Mouse (Mus musculus): ENCODE measurements at regions not wholly inside any gene's neighbourhood (a gene's known extent, or its start where the extent isn't known, plus 50 kb on each side); places are given as distances from the start of the nearest gene placed in this dataset.

GRCm38 (mm10) chr6:71012436-71012822 lies 56.1 kb downstream of the Foxi3 start:
- ATAC-seq (ENCODE audit: low FRiP score): peak; percentile 39; the same call in 1 of the 2 replicates
- 12% methylated on average over 9 of the region's 9 CpGs for WGBS
- Histone ChIP-seq H3K4me1 (peaks cover 10% of the 10 kb centered on the region), H3K4me2 (peak overlapping the region; percentile 93), H3K4me3 (replicated peaks) (peak overlapping the region; percentile 51), H3K9me3 (replicated peaks) (no peaks in the 10 kb centered on the region), H3K27ac (replicated peaks) (no peak overlapping the region), H3K27me3 (replicated peaks) (peaks cover 8% of the 10 kb centered on the region), H3K36me3 (no peaks in the 10 kb centered on the region), H3K9ac (replicated peaks) (peak overlapping the region; percentile 37; the same call in 1 of the 2 replicates)

GRCm38 (mm10) chr6:71012823-71013461 lies 56.6 kb downstream of the Foxi3 start:
- Histone ChIP-seq H3K36me3 (no peaks in the 10 kb centered on the region), H3K9ac (replicated peaks) (peak overlapping the region; percentile 70), H3K4me2 (peak overlapping the region; percentile 93), H3K27ac (replicated peaks) (peak overlapping the region; percentile 75), H3K27me3 (replicated peaks) (peaks cover 8% of the 10 kb centered on the region), H3K4me1 (peaks cover 10% of the 10 kb centered on the region), H3K9me3 (replicated peaks) (no peaks in the 10 kb centered on the region), H3K4me3 (replicated peaks) (peak overlapping the region; percentile 51)
- under 1% methylated on average over 38 of the region's 38 CpGs for WGBS
- ATAC-seq (ENCODE audit: low FRiP score): peak; percentile 99

- ATAC-seq (ENCODE audit: low FRiP score): no peak
- 15% methylated on average over 1 of the region's 1 CpGs for WGBS
- no peak overlapping the region for H3K4me3 ChIP-seq (replicated peaks)
- H3K36me3 ChIP-seq: no peaks in the 10 kb centered on the region
- H3K9ac ChIP-seq (replicated peaks): no peak overlapping the region
- H3K4me1 ChIP-seq: peaks cover 10% of the 10 kb centered on the region
- H3K27ac ChIP-seq (replicated peaks): no peak overlapping the region
- no peak overlapping the region for H3K4me2 ChIP-seq
- no peaks in the 10 kb centered on the region for H3K9me3 ChIP-seq (replicated peaks)
- peaks cover 8% of the 10 kb centered on the region; the same call in 1 of the 2 replicates for H3K27me3 ChIP-seq (replicated peaks)
Observed at GRCm38 (mm10) chr6:71016388-71016787, 60.1 kb downstream of the Foxi3 start.

- Histone ChIP-seq H3K27me3 (replicated peaks) (no peaks in the 10 kb centered on the region), H3K27ac (replicated peaks) (no peak overlapping the region), H3K4me1 (no peaks in the 10 kb centered on the region), H3K4me3 (replicated peaks) (no peak overlapping the region), H3K36me3 (no peaks in the 10 kb centered on the region), H3K9me3 (replicated peaks) (no peaks in the 10 kb centered on the region), H3K4me2 (no peak overlapping the region), H3K9ac (replicated peaks) (no peak overlapping the region)
- 19% methylated on average over 9 of the region's 9 CpGs for WGBS
- no peak for ATAC-seq (ENCODE audit: low FRiP score)
Observed at GRCm38 (mm10) chr6:71021353-71021752, 65.0 kb downstream of the Foxi3 start.

- Histone ChIP-seq H3K4me3 (replicated peaks) (no peak overlapping the region), H3K4me1 (no peaks in the 10 kb centered on the region), H3K27ac (replicated peaks) (no peak overlapping the region), H3K27me3 (replicated peaks) (no peaks in the 10 kb centered on the region), H3K9me3 (replicated peaks) (no peaks in the 10 kb centered on the region), H3K9ac (replicated peaks) (no peak overlapping the region), H3K36me3 (no peaks in the 10 kb centered on the region), H3K4me2 (no peak overlapping the region)
- ATAC-seq (ENCODE audit: low FRiP score): no peak
- 87% methylated on average over 4 of the region's 4 CpGs for WGBS
Observed at GRCm38 (mm10) chr6:71025472-71025871, 69.1 kb downstream of the Foxi3 start.

- Histone ChIP-seq H3K36me3 (no peaks in the 10 kb centered on the region), H3K27me3 (replicated peaks) (no peaks in the 10 kb centered on the region), H3K4me1 (no peaks in the 10 kb centered on the region), H3K9ac (replicated peaks) (no peak overlapping the region), H3K4me3 (replicated peaks) (no peak overlapping the region), H3K4me2 (no peak overlapping the region), H3K27ac (replicated peaks) (no peak overlapping the region), H3K9me3 (replicated peaks) (no peaks in the 10 kb centered on the region)
- WGBS: 85% methylated on average over 6 of the region's 6 CpGs
- no peak for ATAC-seq (ENCODE audit: low FRiP score)
Observed at GRCm38 (mm10) chr6:71029663-71030062, 73.3 kb downstream of the Foxi3 start.

- Histone ChIP-seq H3K27me3 (replicated peaks) (no peaks in the 10 kb centered on the region), H3K9ac (replicated peaks) (no peak overlapping the region), H3K4me3 (replicated peaks) (no peak overlapping the region), H3K36me3 (no peaks in the 10 kb centered on the region), H3K9me3 (replicated peaks) (no peaks in the 10 kb centered on the region; the same call in 1 of the 2 replicates), H3K4me1 (no peaks in the 10 kb centered on the region), H3K4me2 (no peak overlapping the region), H3K27ac (replicated peaks) (no peak overlapping the region)
- 83% methylated on average over 5 of the region's 5 CpGs for WGBS
- ATAC-seq (ENCODE audit: low FRiP score): no peak
Observed at GRCm38 (mm10) chr6:71030541-71030940, 74.2 kb downstream of the Foxi3 start.

GRCm38 (mm10) chr6:71044241-71044640 lies 87.9 kb downstream of the Foxi3 start:
- Histone ChIP-seq H3K9ac (replicated peaks) (no peak overlapping the region), H3K27me3 (replicated peaks) (peaks cover 3% of the 10 kb centered on the region; the same call in 1 of the 2 replicates), H3K36me3 (no peaks in the 10 kb centered on the region), H3K9me3 (replicated peaks) (no peaks in the 10 kb centered on the region), H3K4me3 (replicated peaks) (no peak overlapping the region), H3K4me2 (no peak overlapping the region), H3K4me1 (peaks cover 10% of the 10 kb centered on the region), H3K27ac (replicated peaks) (no peak overlapping the region)
- 90% methylated on average over 3 of the region's 3 CpGs for WGBS
- no peak for ATAC-seq (ENCODE audit: low FRiP score)

GRCm38 (mm10) chr6:71045261-71045660 lies 88.9 kb downstream of the Foxi3 start:
- H3K4me3 ChIP-seq (replicated peaks): no peak overlapping the region
- no peaks in the 10 kb centered on the region for H3K9me3 ChIP-seq (replicated peaks)
- H3K27ac ChIP-seq (replicated peaks): no peak overlapping the region
- 93% methylated on average over 4 of the region's 4 CpGs for WGBS
- H3K9ac ChIP-seq (replicated peaks): no peak overlapping the region
- H3K36me3 ChIP-seq: no peaks in the 10 kb centered on the region
- peaks cover 8% of the 10 kb centered on the region; the same call in 1 of the 2 replicates for H3K27me3 ChIP-seq (replicated peaks)
- no peak for ATAC-seq (ENCODE audit: low FRiP score)
- peaks cover 10% of the 10 kb centered on the region for H3K4me1 ChIP-seq
- H3K4me2 ChIP-seq: no peak overlapping the region

- peak; percentile 57; the same call in 1 of the 2 replicates for ATAC-seq (ENCODE audit: low FRiP score)
- Histone ChIP-seq H3K9me3 (replicated peaks) (no peaks in the 10 kb centered on the region), H3K36me3 (no peaks in the 10 kb centered on the region)
Observed at GRCm38 (mm10) chr6:71048199-71049094, 92.1 kb downstream of the Foxi3 start.

GRCm38 (mm10) chr6:71050248-71050647 lies 93.9 kb downstream of the Foxi3 start:
- Histone ChIP-seq H3K4me3 (replicated peaks) (no peak overlapping the region), H3K27ac (replicated peaks) (no peak overlapping the region), H3K27me3 (replicated peaks) (peaks cover 8% of the 10 kb centered on the region; the same call in 1 of the 2 replicates), H3K9ac (replicated peaks) (no peak overlapping the region), H3K36me3 (no peaks in the 10 kb centered on the region), H3K4me1 (peaks cover 10% of the 10 kb centered on the region), H3K4me2 (no peak overlapping the region), H3K9me3 (replicated peaks) (no peaks in the 10 kb centered on the region)
- WGBS: 63% methylated on average over 5 of the region's 5 CpGs
- no peak for ATAC-seq (ENCODE audit: low FRiP score)

More at GRCm38 (mm10) chr6:71048199-71049094, 92.1 kb downstream of the Foxi3 start:
- no peak overlapping the region for H3K27ac ChIP-seq (replicated peaks)
- H3K4me1 ChIP-seq: peaks cover 10% of the 10 kb centered on the region
- peak overlapping the region; percentile 94 for H3K4me2 ChIP-seq
- peak overlapping the region; percentile 41 for H3K9ac ChIP-seq (replicated peaks)
- H3K4me3 ChIP-seq (replicated peaks): peak overlapping the region; percentile 45
- WGBS: 4% methylated on average over 38 of the region's 38 CpGs
- H3K27me3 ChIP-seq (replicated peaks): peaks cover 8% of the 10 kb centered on the region; the same call in 1 of the 2 replicates

Measured in neural tube, embryonic 15.5 days (tissue).